Mouse (Mus musculus): ENCODE measurements around the gene Insig2. TPM values are rescaled to one million over a fixed set of nuclear protein-coding genes. Genes with fewer than 3 reads are reported as not detected.

Gene Insig2
- polyA plus RNA-seq, 1 experiment from 2014 or later = 34.3 TPM

- Histone ChIP-seq H3K27me3 (ENCODE audit: insufficient read depth, low read length) (no peaks in the 10 kb centered on the region), H3K4me2 (replicated peaks; ENCODE audit: low read depth, low read length) (no peak overlapping the region), H3K27ac (ENCODE audit: low read length) (no peak overlapping the region), H3K4me1 (ENCODE audit: insufficient read depth, low read length) (no peaks in the 10 kb centered on the region), H3K36me3 (ENCODE audit: insufficient read depth, low read length) (no peaks in the 10 kb centered on the region), H3K9ac (replicated peaks; ENCODE audit: low read length) (no peak overlapping the region), H3K4me3 (ENCODE audit: low read length) (no peak overlapping the region), H3K9me3 (ENCODE audit: low read length) (no peaks in the 10 kb centered on the region)
- 68% methylated on average over 10 of the region's 10 CpGs for WGBS
- ATAC-seq (ENCODE audit: low FRiP score, low TSS enrichment) = no peak
These were observed 41.5 kb downstream of the Insig2 start for GRCm38 (mm10) chr1:121290841-121291240.

- Histone ChIP-seq H3K4me3 (ENCODE audit: low read length) (no peak overlapping the region), H3K36me3 (ENCODE audit: insufficient read depth, low read length) (no peaks in the 10 kb centered on the region), H3K4me2 (replicated peaks; ENCODE audit: low read depth, low read length) (no peak overlapping the region), H3K9ac (replicated peaks; ENCODE audit: low read length) (no peak overlapping the region), H3K9me3 (ENCODE audit: low read length) (no peaks in the 10 kb centered on the region), H3K27ac (ENCODE audit: low read length) (no peak overlapping the region), H3K4me1 (ENCODE audit: insufficient read depth, low read length) (no peaks in the 10 kb centered on the region), H3K27me3 (ENCODE audit: insufficient read depth, low read length) (no peaks in the 10 kb centered on the region)
- ATAC-seq (ENCODE audit: low FRiP score, low TSS enrichment) = no peak
- 50% methylated on average over 5 of the region's 5 CpGs for WGBS
These were observed 42.0 kb downstream of the Insig2 start for GRCm38 (mm10) chr1:121290340-121290739.

DNA sequence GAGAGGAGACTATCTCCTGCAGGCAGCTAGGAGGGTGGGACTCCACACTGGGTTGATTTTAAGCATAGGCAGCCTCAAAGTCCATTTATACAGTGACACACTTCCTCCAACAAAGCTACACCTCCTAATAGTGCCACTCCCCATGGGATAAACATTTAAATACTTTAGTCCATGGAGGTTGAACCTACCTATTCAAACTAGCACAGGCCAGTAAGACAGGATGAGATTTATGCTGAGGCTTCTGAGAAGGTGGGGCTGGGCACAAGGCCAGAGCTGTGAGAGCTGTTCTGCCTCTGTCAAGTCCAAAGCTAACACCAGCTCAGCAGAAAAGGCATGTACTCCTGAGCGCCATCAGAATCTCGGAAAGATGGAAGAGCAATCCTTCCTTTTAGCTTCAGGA, 48.2 kb downstream of the Insig2 start:
- Histone ChIP-seq H3K9ac (replicated peaks; ENCODE audit: low read length) (no peak overlapping the region), H3K4me1 (ENCODE audit: insufficient read depth, low read length) (no peaks in the 10 kb centered on the region), H3K9me3 (ENCODE audit: low read length) (no peaks in the 10 kb centered on the region), H3K4me3 (ENCODE audit: low read length) (no peak overlapping the region), H3K36me3 (ENCODE audit: insufficient read depth, low read length) (no peaks in the 10 kb centered on the region), H3K27me3 (ENCODE audit: insufficient read depth, low read length) (no peaks in the 10 kb centered on the region), H3K27ac (ENCODE audit: low read length) (no peak overlapping the region), H3K4me2 (replicated peaks; ENCODE audit: low read depth, low read length) (no peak overlapping the region)
- WGBS = 75% methylated on average over 2 of the region's 2 CpGs
- no peak for ATAC-seq (ENCODE audit: low FRiP score, low TSS enrichment)

GRCm38 (mm10) chr1:121280501-121280900, 51.9 kb downstream of the Insig2 start:
- no peak overlapping the region for H3K27ac ChIP-seq (ENCODE audit: low read length)
- H3K27me3 ChIP-seq (ENCODE audit: insufficient read depth, low read length) = no peaks in the 10 kb centered on the region
- WGBS = 100% methylated on average over 1 of the region's 1 CpGs
- H3K36me3 ChIP-seq (ENCODE audit: insufficient read depth, low read length) = no peaks in the 10 kb centered on the region
- no peaks in the 10 kb centered on the region for H3K9me3 ChIP-seq (ENCODE audit: low read length)
- H3K4me1 ChIP-seq (ENCODE audit: insufficient read depth, low read length) = no peaks in the 10 kb centered on the region
- no peak overlapping the region for H3K4me3 ChIP-seq (ENCODE audit: low read length)
- no peak for ATAC-seq (ENCODE audit: low FRiP score, low TSS enrichment)
- H3K9ac ChIP-seq (replicated peaks; ENCODE audit: low read length) = no peak overlapping the region
- H3K4me2 ChIP-seq (replicated peaks; ENCODE audit: low read depth, low read length) = no peak overlapping the region

DNA sequence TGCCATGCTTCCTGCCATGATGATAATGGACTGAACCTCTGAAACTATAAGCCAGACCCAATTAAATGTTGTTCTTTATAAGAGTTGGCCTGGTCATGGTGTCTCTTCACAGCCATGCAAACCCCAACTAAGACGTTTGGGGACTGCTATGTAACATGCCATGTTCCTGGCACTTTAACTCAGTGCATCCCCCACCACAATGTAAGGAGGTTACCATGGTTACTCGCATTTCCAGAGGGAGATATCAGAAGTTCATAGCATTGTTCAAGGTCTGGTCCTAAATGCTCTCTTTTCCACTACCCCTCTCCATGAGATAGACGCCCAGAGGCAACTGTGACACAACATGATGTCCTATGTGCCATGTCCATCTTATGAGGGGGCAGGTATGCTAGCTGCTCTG, 54.0 kb downstream of the Insig2 start:
- Histone ChIP-seq H3K9ac (replicated peaks; ENCODE audit: low read length) (no peak overlapping the region), H3K4me1 (ENCODE audit: insufficient read depth, low read length) (no peaks in the 10 kb centered on the region), H3K27me3 (ENCODE audit: insufficient read depth, low read length) (no peaks in the 10 kb centered on the region), H3K9me3 (ENCODE audit: low read length) (no peaks in the 10 kb centered on the region), H3K36me3 (ENCODE audit: insufficient read depth, low read length) (no peaks in the 10 kb centered on the region), H3K27ac (ENCODE audit: low read length) (no peak overlapping the region), H3K4me3 (ENCODE audit: low read length) (no peak overlapping the region), H3K4me2 (replicated peaks; ENCODE audit: low read depth, low read length) (no peak overlapping the region)
- WGBS = 83% methylated on average over 3 of the region's 3 CpGs
- ATAC-seq (ENCODE audit: low FRiP score, low TSS enrichment) = no peak

DNA sequence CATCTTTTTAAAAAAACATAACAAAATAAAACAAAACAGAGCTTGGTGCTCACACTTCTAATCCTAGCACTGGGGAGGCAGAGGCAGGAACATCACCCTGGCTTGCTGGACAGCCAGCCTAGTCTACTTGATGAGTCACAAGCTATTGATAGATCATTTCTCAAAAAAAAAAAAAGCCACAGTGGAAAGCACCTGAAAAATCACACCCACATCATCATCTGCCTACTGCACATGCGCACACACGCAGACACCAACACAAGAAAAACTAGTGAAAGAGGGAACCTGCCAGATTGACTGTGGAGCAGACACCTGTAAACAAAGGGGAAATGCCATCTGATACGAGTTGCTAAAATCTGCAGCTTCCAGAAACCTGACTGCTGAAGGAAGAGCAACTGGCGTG, 54.9 kb downstream of the Insig2 start:
- H3K36me3 ChIP-seq (ENCODE audit: insufficient read depth, low read length) = no peaks in the 10 kb centered on the region
- no peak for ATAC-seq (ENCODE audit: low FRiP score, low TSS enrichment)
- H3K4me2 ChIP-seq (replicated peaks; ENCODE audit: low read depth, low read length) = no peak overlapping the region
- no peak overlapping the region for H3K27ac ChIP-seq (ENCODE audit: low read length)
- no peaks in the 10 kb centered on the region for H3K27me3 ChIP-seq (ENCODE audit: insufficient read depth, low read length)
- H3K4me3 ChIP-seq (ENCODE audit: low read length) = no peak overlapping the region
- H3K9ac ChIP-seq (replicated peaks; ENCODE audit: low read length) = no peak overlapping the region
- 90% methylated on average over 4 of the region's 4 CpGs for WGBS
- no peaks in the 10 kb centered on the region for H3K4me1 ChIP-seq (ENCODE audit: insufficient read depth, low read length)
- H3K9me3 ChIP-seq (ENCODE audit: low read length) = no peaks in the 10 kb centered on the region

GRCm38 (mm10) chr1:121275961-121276506, 56.4 kb downstream of the Insig2 start:
- no peaks in the 10 kb centered on the region for H3K4me1 ChIP-seq (ENCODE audit: insufficient read depth, low read length)
- 24% methylated on average over 3 of the region's 3 CpGs for WGBS
- no peak for ATAC-seq (ENCODE audit: low FRiP score, low TSS enrichment)
- no peak overlapping the region for H3K9ac ChIP-seq (replicated peaks; ENCODE audit: low read length)
- no peaks in the 10 kb centered on the region for H3K9me3 ChIP-seq (ENCODE audit: low read length)
- no peaks in the 10 kb centered on the region for H3K27me3 ChIP-seq (ENCODE audit: insufficient read depth, low read length)
- no peak overlapping the region for H3K4me2 ChIP-seq (replicated peaks; ENCODE audit: low read depth, low read length)
- H3K4me3 ChIP-seq (ENCODE audit: low read length) = no peak overlapping the region
- no peaks in the 10 kb centered on the region for H3K36me3 ChIP-seq (ENCODE audit: insufficient read depth, low read length)
- H3K27ac ChIP-seq (ENCODE audit: low read length) = no peak overlapping the region

GRCm38 (mm10) chr1:121260171-121260741, 72.1 kb downstream of the Insig2 start:
- no peaks in the 10 kb centered on the region for H3K4me1 ChIP-seq (ENCODE audit: insufficient read depth, low read length)
- H3K9ac ChIP-seq (replicated peaks; ENCODE audit: low read length) = no peak overlapping the region
- no peak; the same call in 1 of the 2 replicates for ATAC-seq (ENCODE audit: low FRiP score, low TSS enrichment)
- H3K9me3 ChIP-seq (ENCODE audit: low read length) = no peaks in the 10 kb centered on the region
- WGBS = 73% methylated on average over 9 of the region's 9 CpGs
- no peaks in the 10 kb centered on the region for H3K36me3 ChIP-seq (ENCODE audit: insufficient read depth, low read length)
- no peaks in the 10 kb centered on the region for H3K27me3 ChIP-seq (ENCODE audit: insufficient read depth, low read length)
- H3K27ac ChIP-seq (ENCODE audit: low read length) = no peak overlapping the region
- H3K4me2 ChIP-seq (replicated peaks; ENCODE audit: low read depth, low read length) = no peak overlapping the region
- no peak overlapping the region for H3K4me3 ChIP-seq (ENCODE audit: low read length)

Other genes with a start within 250 kb of the Insig2 start
- 10.3 and 10.4 TPM in 2 replicates for gene Ccdc93, start 98.5 kb upstream of the Insig2 start, polyA plus RNA-seq (2015; fragmentation: Nextera tagmentation; extraction: Ambion mirVana)
- gene Htr5b, start 195.9 kb upstream of the Insig2 start, polyA plus RNA-seq (2015; fragmentation: Nextera tagmentation; extraction: Ambion mirVana) = 0.34 and 0.76 TPM in 2 replicates
- 55.9 and 65.9 TPM in 2 replicates for gene Ddx18, start 235.4 kb upstream of the Insig2 start, polyA plus RNA-seq (2015; fragmentation: Nextera tagmentation; extraction: Ambion mirVana)